Mouse (Mus musculus) small intestine, adult 2 months (tissue): ENCODE results near the gene Lfng. TPM values are rescaled to one million over a fixed set of nuclear protein-coding genes. Genes with fewer than 3 reads are reported as not detected.
A peak's percentile ranks its signal among the peaks of the same experiment; 100 is the strongest.

Experiments
- H3K27ac ChIP-seq: fragments of 200-500 bp; 2 replicates; pipeline ENCODE4 v1.5.1; 2012; ENCODE audit warnings: low read depth, low read length, control low read depth, inconsistent platforms; ENCODE audit not compliant: insufficient read depth
- H3K27me3 ChIP-seq: fragments of 200-500 bp; 2 replicates; pipeline ENCODE4 v1.6.1; 2012; ENCODE audit warnings: mild to moderate bottlenecking, moderate library complexity, low read length, inconsistent platforms; ENCODE audit not compliant: control insufficient read depth, insufficient read depth
- H3K36me3 ChIP-seq: fragments of 200-500 bp; 2 replicates; pipeline ENCODE4 v1.6.1; 2012; ENCODE audit warnings: mild to moderate bottlenecking, low read length, control low read depth, inconsistent platforms; ENCODE audit not compliant: control insufficient read depth, insufficient read depth
- H3K4me1 ChIP-seq: fragments of 200-500 bp; 2 replicates; pipeline ENCODE4 v1.6.1; 2012; ENCODE audit warnings: low read length, inconsistent platforms, mixed read lengths; ENCODE audit not compliant: control insufficient read depth, insufficient read depth, insufficient read length
- H3K4me3 ChIP-seq: fragments of 200-500 bp; 2 replicates; pipeline ENCODE4 v1.5.1; 2012; ENCODE audit warnings: low read depth, mild to moderate bottlenecking, control low read depth, inconsistent platforms, low read length, moderate library complexity
- CTCF ChIP-seq: fragments of 200-500 bp; IDR thresholded peaks from 2 replicates; pipeline ENCODE4 v1.5.1; 2012; ENCODE audit warnings: low read depth, mild to moderate bottlenecking, control low read depth, inconsistent platforms, low read length, moderate library complexity, mixed read lengths; ENCODE audit not compliant: insufficient replicate concordance, insufficient read length; ENCODE audit errors: extremely low read depth
- POLR2A ChIP-seq: fragments of 200-500 bp; IDR thresholded peaks from 2 replicates; pipeline ENCODE4 v1.6.1; 2012; ENCODE audit warnings: low read depth, mild to moderate bottlenecking, control low read depth, inconsistent platforms, low read length, moderate library complexity
- WGBS: fragments of 180-500 bp; shearing (Covaris S2); methylation state at CpG from one replicate; pipeline ENCODE4 v1.1.7; 2018; 5-methylcytosine and 5-hydroxymethylcytosine counted together
- polyA plus RNA-seq: library from polyadenylated mRNA; depleted of rRNA; stranded (reverse); fragments of >200 nt; gene quantifications from 2 replicates; pipeline ENCODE4 v1.2.3, GENCODE M21; 2012

Gene Lfng
- polyA plus RNA-seq, 1 experiment: 29.9 TPM

GRCm38 (mm10) chr5:140654096-140654845, 47.2 kb downstream of the Lfng start:
- no peak for TF ChIP-seq CTCF
- peak; percentile 19; the same call in 1 of the 2 replicates for TF ChIP-seq POLR2A
- WGBS: 31% methylated on average over 15 of the region's 15 CpGs
- Histone ChIP-seq H3K4me1 (peaks cover 20% of the 10 kb centered on the region), H3K4me3 (no peak overlapping the region), H3K27me3 (no peaks in the 10 kb centered on the region), H3K27ac (peak overlapping the region; percentile 86), H3K36me3 (no peaks in the 10 kb centered on the region)

GRCm38 (mm10) chr5:140659607-140660272, 52.6 kb downstream of the Lfng start:
- WGBS: 56% methylated on average over 16 of the region's 16 CpGs
- TF ChIP-seq POLR2A (no peak), CTCF (no peak)
- no peaks in the 10 kb centered on the region for H3K27me3 ChIP-seq
- no peak overlapping the region for H3K27ac ChIP-seq
- H3K4me3 ChIP-seq: no peak overlapping the region
- H3K36me3 ChIP-seq: no peaks in the 10 kb centered on the region
- peaks cover 25% of the 10 kb centered on the region for H3K4me1 ChIP-seq

GRCm38 (mm10) chr5:140660398-140660797, 53.3 kb downstream of the Lfng start:
- peaks cover 22% of the 10 kb centered on the region for H3K4me1 ChIP-seq
- WGBS: 22% methylated on average over 1 of the region's 1 CpGs
- TF ChIP-seq POLR2A: no peak
- no peaks in the 10 kb centered on the region for H3K36me3 ChIP-seq
- H3K4me3 ChIP-seq: no peak overlapping the region
- no peaks in the 10 kb centered on the region for H3K27me3 ChIP-seq
- no peak overlapping the region for H3K27ac ChIP-seq

- whole genome bisulfite sequencing: 65% methylated on average over 8 of the region's 8 CpGs
- Histone ChIP-seq H3K4me3 (no peak overlapping the region), H3K27ac (no peak overlapping the region), H3K27me3 (no peaks in the 10 kb centered on the region), H3K36me3 (no peaks in the 10 kb centered on the region), H3K4me1 (peaks cover 22% of the 10 kb centered on the region)
- TF ChIP-seq POLR2A (no peak), CTCF (no peak)
Observed at GRCm38 (mm10) chr5:140661427-140661826, 54.3 kb downstream of the Lfng start.

GRCm38 (mm10) chr5:140661875-140662643, 54.9 kb downstream of the Lfng start:
- Histone ChIP-seq H3K36me3 (no peaks in the 10 kb centered on the region), H3K4me3 (no peak overlapping the region), H3K27ac (no peak overlapping the region), H3K27me3 (no peaks in the 10 kb centered on the region), H3K4me1 (peaks cover 22% of the 10 kb centered on the region)
- no peak for TF ChIP-seq POLR2A
- no peak for TF ChIP-seq CTCF
- 69% methylated on average over 12 of the region's 12 CpGs for WGBS

GRCm38 (mm10) chr5:140662741-140663592, 55.8 kb downstream of the Lfng start:
- Histone ChIP-seq H3K27me3 (no peaks in the 10 kb centered on the region), H3K27ac (no peak overlapping the region), H3K4me3 (no peak overlapping the region), H3K4me1 (peaks cover 22% of the 10 kb centered on the region), H3K36me3 (no peaks in the 10 kb centered on the region)
- TF ChIP-seq POLR2A: no peak
- no peak for TF ChIP-seq CTCF
- 35% methylated on average over 17 of the region's 17 CpGs for WGBS
